Mouse (Mus musculus): Measurements from ENCODE around the gene Pdyn. TPM values are rescaled to one million over a fixed set of nuclear protein-coding genes. Genes with fewer than 3 reads are reported as not detected.

Gene Pdyn
- not detected in 2 replicates for total RNA-seq (2017)

- ATAC-seq (ENCODE audit: extremely low read depth, insufficient number of reproducible peaks, low FRiP score, poor library complexity, severe bottlenecking), result no peak
Observed at GRCm38 (mm10) chr2:129699484-129700158, at the start of gene Pdyn. TSS of gene Pdyn (minus strand) at chr2:129699844.

- ATAC-seq (ENCODE audit: extremely low read depth, insufficient number of reproducible peaks, low FRiP score, poor library complexity, severe bottlenecking), result no peak
Observed at GRCm38 (mm10) chr2:129742016-129742415, 42.4 kb upstream of the Pdyn start.

DNA sequence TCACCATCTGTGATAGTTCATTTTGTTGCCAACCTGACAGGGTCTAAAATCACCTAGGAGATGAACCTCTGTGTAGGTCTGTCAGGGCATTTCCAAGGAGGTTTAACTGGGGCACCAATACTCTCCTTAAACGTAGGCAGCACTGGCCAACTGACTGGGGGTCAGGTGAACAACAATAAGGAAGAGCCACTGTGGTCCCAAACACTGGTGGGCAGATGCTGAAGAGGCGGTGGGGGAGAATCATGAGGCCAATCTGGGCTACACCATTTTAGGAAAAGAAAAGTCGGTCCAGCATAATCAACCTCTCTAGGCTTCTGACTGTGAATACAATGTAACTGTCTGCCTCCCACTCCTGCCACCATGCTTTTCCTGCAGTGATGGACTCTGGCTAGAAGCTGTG, 40.9 kb upstream of the Pdyn start:
- no peak for ATAC-seq (ENCODE audit: extremely low read depth, insufficient number of reproducible peaks, low FRiP score, poor library complexity, severe bottlenecking)

- ATAC-seq (ENCODE audit: extremely low read depth, insufficient number of reproducible peaks, low FRiP score, poor library complexity, severe bottlenecking), result no peak
Observed at GRCm38 (mm10) chr2:129734031-129734430, 34.4 kb upstream of the Pdyn start.

GRCm38 (mm10) chr2:129729681-129730080, 30.0 kb upstream of the Pdyn start:
- no peak for ATAC-seq (ENCODE audit: extremely low read depth, insufficient number of reproducible peaks, low FRiP score, poor library complexity, severe bottlenecking)

DNA sequence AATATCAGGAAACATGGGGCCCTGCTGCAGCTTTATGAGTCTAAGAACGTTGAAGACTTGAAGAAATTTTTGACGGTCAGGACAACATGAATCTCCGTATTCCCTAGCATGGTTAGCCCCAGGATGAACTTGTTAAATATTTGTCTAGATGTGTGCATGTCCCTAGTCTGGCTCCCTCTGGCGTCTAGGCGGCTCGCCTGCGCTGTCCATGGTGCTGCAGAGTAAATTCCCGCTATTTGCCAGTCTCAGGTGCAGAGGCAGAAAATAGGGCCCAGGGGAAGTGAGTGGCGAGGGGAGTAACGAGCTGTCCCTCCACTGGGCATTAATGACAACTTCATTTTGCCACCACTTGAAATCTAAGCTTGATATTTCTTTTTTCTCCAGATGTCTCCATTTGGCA, 16.0 kb upstream of the Pdyn start:
- no peak for ATAC-seq (ENCODE audit: extremely low read depth, insufficient number of reproducible peaks, low FRiP score, poor library complexity, severe bottlenecking)

- ATAC-seq (ENCODE audit: extremely low read depth, insufficient number of reproducible peaks, low FRiP score, poor library complexity, severe bottlenecking), result no peak
Observed at GRCm38 (mm10) chr2:129713026-129713544, 13.4 kb upstream of the Pdyn start.

GRCm38 (mm10) chr2:129696059-129696458, 3.6 kb downstream of the Pdyn start:
- ATAC-seq (ENCODE audit: extremely low read depth, insufficient number of reproducible peaks, low FRiP score, poor library complexity, severe bottlenecking), result peak; percentile 30; the same call in 1 of the 2 replicates

DNA sequence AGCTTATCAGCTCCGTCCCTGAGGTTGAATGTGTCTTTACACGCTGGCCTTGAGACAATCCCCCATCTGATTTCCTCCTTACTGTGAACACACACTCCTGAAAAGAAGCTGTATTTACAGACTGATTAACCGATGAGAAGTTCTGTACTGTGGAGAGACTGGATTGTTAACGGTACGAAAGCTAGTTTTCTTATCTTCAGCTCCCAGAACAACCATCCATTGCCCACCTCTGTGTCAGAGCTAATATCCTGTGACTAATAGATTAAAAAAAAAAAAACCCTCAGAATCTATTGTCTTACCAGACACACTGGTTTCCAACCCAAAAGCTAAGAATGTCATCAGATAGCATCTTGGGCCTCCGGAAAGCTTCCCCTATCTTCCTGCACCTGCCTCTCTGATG, 5.3 kb downstream of the Pdyn start:
- no peak for ATAC-seq (ENCODE audit: extremely low read depth, insufficient number of reproducible peaks, low FRiP score, poor library complexity, severe bottlenecking)

DNA sequence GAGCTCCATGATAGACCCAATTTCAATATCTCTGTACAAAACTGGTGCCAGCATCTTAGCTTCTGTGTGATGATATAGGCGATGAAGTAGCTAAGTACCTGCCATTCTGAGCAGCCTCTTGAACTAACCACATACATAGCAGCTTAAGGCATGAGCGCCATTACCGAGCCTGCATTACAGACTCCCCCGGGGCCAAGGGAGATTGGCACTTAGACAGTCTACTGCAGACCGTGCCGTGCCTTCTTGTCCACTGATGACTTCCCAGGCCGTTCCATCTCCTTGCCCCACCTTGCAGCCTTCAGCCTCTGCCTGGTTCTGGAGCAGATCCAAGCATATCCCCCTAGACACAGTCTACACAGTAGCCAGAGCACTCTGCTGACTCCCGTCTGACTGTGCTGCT, 7.0 kb downstream of the Pdyn start:
- ATAC-seq (ENCODE audit: extremely low read depth, insufficient number of reproducible peaks, low FRiP score, poor library complexity, severe bottlenecking), result no peak

GRCm38 (mm10) chr2:129689694-129690093, 9.9 kb downstream of the Pdyn start:
- ATAC-seq (ENCODE audit: extremely low read depth, insufficient number of reproducible peaks, low FRiP score, poor library complexity, severe bottlenecking), result no peak

DNA sequence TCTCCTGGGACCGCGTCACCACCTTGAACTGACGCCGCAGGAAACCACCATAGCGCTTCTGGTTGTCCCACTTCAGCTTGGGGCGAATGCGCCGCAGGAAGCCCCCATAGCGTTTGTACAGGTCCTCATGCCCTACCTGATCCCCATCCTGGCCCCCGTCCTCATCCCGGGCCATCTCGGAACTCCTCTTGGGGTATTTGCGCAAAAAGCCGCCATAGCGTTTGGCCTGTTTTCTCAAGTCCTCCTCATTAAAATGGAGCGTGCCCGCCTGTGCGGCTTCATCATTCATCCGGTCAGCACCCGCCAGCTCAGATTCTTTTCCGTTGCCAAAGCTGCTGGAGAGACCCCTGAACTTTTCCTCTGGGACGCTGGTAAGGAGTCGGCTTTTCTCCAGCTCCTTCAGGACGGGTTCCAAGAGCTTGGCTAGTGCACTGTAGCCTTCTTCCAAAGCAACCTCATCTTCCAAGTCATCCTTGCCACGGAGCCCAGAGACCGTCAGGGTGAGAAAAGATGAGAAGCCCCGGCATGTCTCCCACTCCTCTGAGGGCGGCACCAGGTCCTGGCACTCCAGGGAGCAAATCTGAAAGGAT, 11.5 kb downstream of the Pdyn start:
- ATAC-seq (ENCODE audit: extremely low read depth, insufficient number of reproducible peaks, low FRiP score, poor library complexity, severe bottlenecking), result no peak

DNA sequence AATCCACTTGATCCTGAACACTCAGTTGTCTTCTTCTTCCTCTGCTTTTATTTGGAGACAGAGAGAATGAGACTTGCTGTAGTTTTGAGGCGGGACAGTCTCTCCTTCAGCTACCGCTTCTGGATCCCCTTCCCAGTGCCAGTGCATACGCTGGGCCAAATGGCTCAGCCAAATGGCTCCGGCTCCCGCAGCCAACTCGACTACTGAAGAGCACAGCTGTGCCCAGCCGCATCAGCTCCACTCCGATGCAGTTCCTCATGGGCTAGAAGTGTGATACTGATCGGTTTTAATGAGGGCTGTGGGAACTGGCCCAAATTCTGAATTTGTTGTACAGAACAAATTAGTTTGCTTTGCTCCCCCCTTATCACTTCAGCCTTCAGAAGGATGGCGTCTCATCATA, 12.7 kb downstream of the Pdyn start:
- ATAC-seq (ENCODE audit: extremely low read depth, insufficient number of reproducible peaks, low FRiP score, poor library complexity, severe bottlenecking), result no peak

DNA sequence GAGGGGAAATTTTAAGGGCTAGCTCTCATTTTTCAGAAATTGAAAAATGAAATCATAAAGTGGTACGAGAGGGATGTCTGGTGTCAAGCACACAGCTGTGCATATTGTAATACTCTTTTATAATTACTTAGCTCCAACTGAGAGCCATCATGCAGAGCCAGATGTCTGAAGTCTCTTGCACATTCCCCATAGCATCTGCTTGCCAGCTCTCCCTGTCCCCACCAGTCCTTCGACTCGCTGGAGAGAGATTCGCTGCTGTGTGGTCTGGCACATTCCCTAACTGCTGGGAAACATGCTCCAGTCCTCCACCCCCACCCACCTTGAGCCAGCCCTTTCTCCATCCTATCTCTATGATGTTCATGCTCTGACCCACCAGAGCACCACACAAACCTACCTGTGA, 15.6 kb downstream of the Pdyn start:
- no peak for ATAC-seq (ENCODE audit: extremely low read depth, insufficient number of reproducible peaks, low FRiP score, poor library complexity, severe bottlenecking)

GRCm38 (mm10) chr2:129680236-129680635, 19.4 kb downstream of the Pdyn start:
- ATAC-seq (ENCODE audit: extremely low read depth, insufficient number of reproducible peaks, low FRiP score, poor library complexity, severe bottlenecking), result no peak

- no peak for ATAC-seq (ENCODE audit: extremely low read depth, insufficient number of reproducible peaks, low FRiP score, poor library complexity, severe bottlenecking)
Observed at GRCm38 (mm10) chr2:129679066-129679465, 20.6 kb downstream of the Pdyn start.

- no peak for ATAC-seq (ENCODE audit: extremely low read depth, insufficient number of reproducible peaks, low FRiP score, poor library complexity, severe bottlenecking)
Observed at GRCm38 (mm10) chr2:129677664-129678063, 22.0 kb downstream of the Pdyn start.

GRCm38 (mm10) chr2:129674935-129675634, 24.6 kb downstream of the Pdyn start:
- peak; percentile 92 for ATAC-seq (ENCODE audit: extremely low read depth, insufficient number of reproducible peaks, low FRiP score, poor library complexity, severe bottlenecking)

GRCm38 (mm10) chr2:129671911-129672310, 27.7 kb downstream of the Pdyn start:
- no peak for ATAC-seq (ENCODE audit: extremely low read depth, insufficient number of reproducible peaks, low FRiP score, poor library complexity, severe bottlenecking)

DNA sequence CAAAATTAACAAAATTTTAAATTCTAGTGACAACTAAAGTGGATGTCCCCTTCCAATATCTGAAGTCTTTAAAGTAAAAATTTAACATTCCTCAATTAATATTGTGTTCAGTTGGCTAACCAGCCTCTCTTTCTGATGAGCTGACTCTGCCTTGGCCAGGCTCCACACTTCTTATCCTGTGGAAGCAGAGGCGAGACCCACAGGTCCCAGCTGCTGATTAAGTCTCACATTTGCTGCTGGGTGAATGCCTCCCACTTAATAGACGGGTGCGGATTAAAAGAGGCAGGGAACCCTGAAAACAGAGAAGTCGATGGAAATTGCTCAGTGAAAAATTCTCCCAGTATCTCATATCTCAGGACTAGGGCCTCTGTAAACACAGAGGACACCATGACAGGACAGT, 37.2 kb downstream of the Pdyn start:
- ATAC-seq (ENCODE audit: extremely low read depth, insufficient number of reproducible peaks, low FRiP score, poor library complexity, severe bottlenecking), result no peak
